Mouse (Mus musculus) stomach, postnatal 0 days (tissue): Measurements from ENCODE around the gene Ifrd2.

ENCODE experiments used
- CTCF ChIP-seq: IDR thresholded peaks from 2 replicates; pipeline ENCODE4 v1.5.1; 2016; ENCODE audit warnings: antibody characterized with exemption, low read depth, mild to moderate bottlenecking, moderate library complexity
- EP300 ChIP-seq: optimal IDR thresholded peaks from 2 replicates; pipeline ENCODE3; 2016; ENCODE audit warnings: antibody characterized with exemption

GRCm38 (mm10) chr9:107599433-107599832, 12.0 kb downstream of the Ifrd2 start:
- TF ChIP-seq EP300 (no peak), CTCF (no peak)
